8 mouse cellular contexts compared by ENCODE assay signal in the genomic region with DNA sequence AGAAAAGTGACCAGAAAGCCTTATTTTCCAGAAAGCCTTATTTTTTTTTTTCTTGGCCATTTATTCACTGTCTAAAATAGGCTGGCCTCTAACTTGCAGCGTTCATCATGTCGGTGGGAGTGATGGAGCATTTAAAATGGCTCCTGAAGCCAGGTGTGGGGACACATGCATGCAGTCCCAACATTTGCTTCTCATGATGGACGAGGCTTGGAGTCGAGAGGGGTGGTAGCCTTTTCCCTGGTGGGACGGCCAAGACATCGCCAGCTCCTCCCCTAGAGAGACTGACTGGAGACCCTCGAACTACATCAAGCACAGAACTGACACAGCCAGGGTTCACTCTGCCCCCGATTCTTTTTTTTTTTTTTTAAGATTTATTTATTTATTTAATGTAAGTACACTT. TPM values are rescaled to one million over a fixed set of nuclear protein-coding genes. Genes with fewer than 3 reads are reported as not detected.
A peak's percentile ranks its signal among the peaks of the same experiment; 100 is the strongest.
DNase-seq lines count a peak whose midpoint lies in the region; ATAC-seq and TF ChIP-seq lines count a peak whose summit lies in the region.

No protein-coding gene starts in this region.

- no peak for TF ChIP-seq CTCF in cerebellum, adult 2 months (IDR thresholded peaks at IDR 0.05; ENCODE audit: borderline replicate concordance, insufficient read depth, low read depth, low read length)
- TF ChIP-seq CTCF in stomach, postnatal 0 days (IDR thresholded peaks at IDR 0.05; ENCODE audit: low read depth) = no peak

- peaks cover 14% of the 10 kb centered on the region for H3K4me1 ChIP-seq in cerebellum, adult 2 months (ENCODE audit: control insufficient read depth, insufficient read depth, low read length)
- no peaks in the 10 kb centered on the region; the same call in 1 of the 2 replicates for H3K4me1 ChIP-seq in neural tube, embryonic 11.5 days (ENCODE audit: control insufficient read depth, insufficient read depth, low read length)
- peaks cover 22% of the 10 kb centered on the region for H3K4me1 ChIP-seq in limb, embryonic 14.5 days (ENCODE audit: control insufficient read depth, insufficient read depth, low read length)
- H3K4me1 ChIP-seq in stomach, postnatal 0 days (replicated peaks; ENCODE audit: control insufficient read depth, insufficient read depth) = peaks cover 4% of the 10 kb centered on the region

- peak overlapping the region; percentile 47 for H3K4me2 ChIP-seq in neural tube, embryonic 11.5 days (ENCODE audit: low read depth)
- peak overlapping the region; percentile 71 for H3K4me2 ChIP-seq in limb, embryonic 14.5 days (replicated peaks; ENCODE audit: low read depth, low read length, severe bottlenecking)
- peak overlapping the region; percentile 60 for H3K4me2 ChIP-seq in stomach, postnatal 0 days (replicated peaks; ENCODE audit: low read depth)

- H3K27me3 ChIP-seq in cerebellum, adult 2 months (ENCODE audit: control insufficient read depth, insufficient read depth, low read length) = no peaks in the 10 kb centered on the region
- no peaks in the 10 kb centered on the region for H3K27me3 ChIP-seq in neural tube, embryonic 11.5 days (ENCODE audit: control insufficient read depth, insufficient read depth, low read length)
- no peaks in the 10 kb centered on the region for H3K27me3 ChIP-seq in limb, embryonic 14.5 days (ENCODE audit: control insufficient read depth, insufficient read depth, low read length)
- H3K27me3 ChIP-seq in stomach, postnatal 0 days (ENCODE audit: control insufficient read depth, insufficient read depth, low read length) = no peaks in the 10 kb centered on the region

- no peaks in the 10 kb centered on the region for H3K9me3 ChIP-seq in neural tube, embryonic 11.5 days (ENCODE audit: control insufficient read depth, low read length)
- H3K9me3 ChIP-seq in limb, embryonic 14.5 days (ENCODE audit: control insufficient read depth, low read length) = no peaks in the 10 kb centered on the region
- H3K9me3 ChIP-seq in stomach, postnatal 0 days (ENCODE audit: control insufficient read depth, low read length) = no peaks in the 10 kb centered on the region

- peak; percentile 29; the same call in 1 of the 2 replicates for ATAC-seq in neural tube, embryonic 11.5 days (ENCODE audit: insufficient read depth, low FRiP score, low TSS enrichment)
- no peak for ATAC-seq in limb, embryonic 14.5 days (ENCODE audit: low FRiP score, low read depth)
- ATAC-seq in stomach, postnatal 0 days (ENCODE audit: low FRiP score, low TSS enrichment) = no peak

- no peak overlapping the region for H3K4me3 ChIP-seq in cerebellum, adult 2 months (replicated peaks; ENCODE audit: insufficient read depth, low read depth, low read length)
- peak overlapping the region; percentile 25 for H3K4me3 ChIP-seq in neural tube, embryonic 11.5 days (ENCODE audit: low read depth, low read length)
- peak overlapping the region; percentile 37 for H3K4me3 ChIP-seq in limb, embryonic 14.5 days (replicated peaks; ENCODE audit: low read length)
- peak overlapping the region; percentile 40 for H3K4me3 ChIP-seq in stomach, postnatal 0 days (ENCODE audit: low read depth, low read length)

- peak overlapping the region; percentile 44; the same call in 1 of the 2 replicates for H3K9ac ChIP-seq in neural tube, embryonic 11.5 days (ENCODE audit: low read length)
- H3K9ac ChIP-seq in limb, embryonic 14.5 days (ENCODE audit: low read depth, low read length, severe bottlenecking) = peak overlapping the region; percentile 55
- H3K9ac ChIP-seq in stomach, postnatal 0 days (ENCODE audit: low read length) = peak overlapping the region; percentile 52

- TF ChIP-seq EP300 in stomach, postnatal 0 days (optimal IDR thresholded peaks at IDR 0.05) = no peak

- 29% methylated on average over 8 of the region's 8 CpGs for WGBS in cerebellum, adult 2 months
- WGBS in neural tube, embryonic 11.5 days = 23% methylated on average over 8 of the region's 8 CpGs
- 27% methylated on average over 8 of the region's 8 CpGs for WGBS in limb, embryonic 14.5 days
- 22% methylated on average over 8 of the region's 8 CpGs for WGBS in stomach, postnatal 0 days

- no peak overlapping the region for H3K27ac ChIP-seq in cerebellum, adult 2 months (ENCODE audit: insufficient read depth, low read length)
- no peak overlapping the region for H3K27ac ChIP-seq in neural tube, embryonic 11.5 days (ENCODE audit: low read depth, low read length)
- H3K27ac ChIP-seq in limb, embryonic 14.5 days (replicated peaks; ENCODE audit: low read depth, low read length) = no peak overlapping the region
- no peak overlapping the region for H3K27ac ChIP-seq in stomach, postnatal 0 days (replicated peaks)

- peak; percentile 60 for DNase-seq in cerebellum, adult 11-12 months
- DNase-seq in cerebellum, adult 2 months = no peak
- DNase-seq in neural tube, embryonic 11.5 days (ENCODE audit: low spot score) = peak; percentile 22
- no peak for DNase-seq in neural tube, embryonic 10.5 days (ENCODE audit: extremely low spot score, low spot score)
- DNase-seq in limb, embryonic 14.5 days (ENCODE audit: low spot score) = no peak
- DNase-seq in stomach, postnatal 0 days (ENCODE audit: low spot score) = no peak
- no peak for DNase-seq in ovary, adult 18-20 months (ENCODE audit: low spot score)
- no peak for DNase-seq in cerebellum, adult 9-10 months

- no peak for TF ChIP-seq POLR2A in cerebellum, adult 2 months (IDR thresholded peaks at IDR 0.05; ENCODE audit: borderline replicate concordance, insufficient read depth, low read length)
- no peak for TF ChIP-seq POLR2A in limb, embryonic 14.5 days (IDR thresholded peaks at IDR 0.05; ENCODE audit: borderline replicate concordance, extremely low read depth, insufficient read depth, insufficient read length)

- H3K36me3 ChIP-seq in neural tube, embryonic 11.5 days (ENCODE audit: control insufficient read depth, insufficient read depth, low read length) = no peaks in the 10 kb centered on the region
- H3K36me3 ChIP-seq in limb, embryonic 14.5 days (ENCODE audit: control insufficient read depth, insufficient read depth, low read length) = no peaks in the 10 kb centered on the region
- H3K36me3 ChIP-seq in stomach, postnatal 0 days (ENCODE audit: control insufficient read depth, insufficient read depth, low read length) = no peaks in the 10 kb centered on the region

RNA-seq across cellular contexts. Expression of a gene that starts 13.6 kb away (rescaled TPM):
- 43.2 and 47.6 TPM in 2 replicates for polyA plus RNA-seq in cerebellum, adult 2 months (2012; rRNA removed)
- polyA plus RNA-seq in neural tube, embryonic 11.5 days (2014; fragmentation: Nextera tagmentation; extraction: Ambion mirVana) = 88.6 and 102 TPM in 2 replicates
- polyA plus RNA-seq in limb, embryonic 14.5 days (2012; rRNA removed) = 48.7 and 53.1 TPM in 2 replicates
- 74.5 and 84.4 TPM in 2 replicates for polyA plus RNA-seq in limb, embryonic 14.5 days (2014; fragmentation: Nextera tagmentation; extraction: Ambion mirVana)
- 29.7 and 44.0 TPM in 2 replicates for polyA plus RNA-seq in stomach, postnatal 0 days (2015; fragmentation: Nextera tagmentation; extraction: Ambion mirVana)

Comparison
In these comparisons a context has a peak if more than half of its experiments do, and no peak if none do; other contexts are left out.
1. DNase-seq: peak in cerebellum, adult 11-12 months (single experiment) and neural tube, embryonic 11.5 days (single experiment); none in cerebellum, adult 2 months (0 of 2), neural tube, embryonic 10.5 days (single experiment), limb, embryonic 14.5 days (single experiment), stomach, postnatal 0 days (single experiment), ovary, adult 18-20 months (single experiment) and cerebellum, adult 9-10 months (single experiment).
2. Peak in every context shown above with its lines, with median percentiles within 50 percentile points of each other: H3K4me2 ChIP-seq and H3K9ac ChIP-seq.